In genomic region chr12:83213879-83214341, GRCm38 (mm10) we compare ENCODE assay signal across 12 mouse cellular contexts.
A peak's percentile ranks its signal among the peaks of the same experiment; 100 is the strongest.
DNase-seq lines count a peak whose midpoint lies in the region; ATAC-seq and TF ChIP-seq lines count a peak whose summit lies in the region.
"Had no signal": no experiment of that assay in that cellular context is flagged by ENCODE, and none has a peak within 500 bp of the region (broad histone marks: within the 10 kb centered on the region; RNA-seq: fewer than 3 reads in every experiment).

No protein-coding gene starts in this region.

- H3K4me3 ChIP-seq in heart, adult 2 months, result no peak overlapping the region
- no peak overlapping the region for H3K4me3 ChIP-seq in lung, embryonic 14.5 days (ENCODE audit: low read depth, low read length)
- no peak overlapping the region for H3K4me3 ChIP-seq in lung, adult 2 months (replicated peaks; ENCODE audit: extremely low read depth, low read depth, low read length)
- no peak overlapping the region for H3K4me3 ChIP-seq in neural tube, embryonic 14.5 days (ENCODE audit: low read depth, low read length)
- H3K4me3 ChIP-seq: embryonic facial prominence, embryonic 15.5 days; liver, embryonic 12.5 days had no signal

- DNase-seq in heart, adult 2 months, result peak in 1 of 2 experiments; percentile 28
- DNase-seq in heart, adult 11 months, result no peak
- DNase-seq in lung, embryonic 14.5 days, result peak; percentile 12
- DNase-seq in lung, adult 2 months, result no peak
- DNase-seq in heart, postnatal 4 days, result peak; percentile 31
- no peak for DNase-seq in adrenal gland, adult 8-10 months
- DNase-seq in right cerebral cortex, postnatal 14 days, result no peak

- peak; percentile 46 for TF ChIP-seq CTCF in heart, adult 2 months (IDR thresholded peaks at IDR 0.05)
- TF ChIP-seq CTCF in lung, embryonic 14.5 days (IDR thresholded peaks at IDR 0.05; ENCODE audit: low read depth), result peak; percentile 35; the same call in 1 of the 2 replicates
- TF ChIP-seq CTCF in lung, adult 2 months (IDR thresholded peaks at IDR 0.05; ENCODE audit: insufficient read depth, low read length), result no peak

- H3K27ac ChIP-seq in heart, adult 2 months, result no peak overlapping the region
- H3K27ac ChIP-seq in lung, embryonic 14.5 days (ENCODE audit: low read depth), result no peak overlapping the region
- H3K27ac ChIP-seq in neural tube, embryonic 14.5 days (ENCODE audit: low read depth, low read length), result no peak overlapping the region
- H3K27ac ChIP-seq: embryonic facial prominence, embryonic 15.5 days; liver, embryonic 12.5 days had no signal

- no peaks in the 10 kb centered on the region for H3K27me3 ChIP-seq in heart, adult 2 months (ENCODE audit: control insufficient read depth, insufficient read depth, low read length)
- H3K27me3 ChIP-seq in lung, embryonic 14.5 days (ENCODE audit: insufficient read depth, low read length), result no peaks in the 10 kb centered on the region
- no peaks in the 10 kb centered on the region for H3K27me3 ChIP-seq in neural tube, embryonic 14.5 days (ENCODE audit: control insufficient read depth, insufficient read depth, low read length)
- H3K27me3 ChIP-seq: CH12.LX; embryonic facial prominence, embryonic 15.5 days; liver, embryonic 12.5 days had no signal

- TF ChIP-seq POLR2A in heart, adult 2 months (IDR thresholded peaks at IDR 0.05; ENCODE audit: insufficient read depth, low read depth, low read length), result no peak
- TF ChIP-seq POLR2A in lung, adult 2 months (IDR thresholded peaks at IDR 0.05; ENCODE audit: borderline replicate concordance, extremely low read depth, low read depth, low read length), result no peak

- intact Hi-C loops in heart, adult 2 months (cut with DNase I), result loop anchor here (5.0 kb wide), 1 partner anchor 288 kb away; no protein-coding TSS in a partner anchor

- TF ChIP-seq EP300 in heart, adult 2 months (IDR thresholded peaks at IDR 0.05; ENCODE audit: insufficient read depth, low read depth, low read length), result no peak

- no peaks in the 10 kb centered on the region for H3K79me2 ChIP-seq in heart, adult 2 months (replicated peaks; ENCODE audit: control insufficient read depth, insufficient read depth, low read length)

- H3K4me1 ChIP-seq in heart, adult 2 months (ENCODE audit: control insufficient read depth, insufficient read depth, low read length), result peaks cover 3% of the 10 kb centered on the region
- no peaks in the 10 kb centered on the region for H3K4me1 ChIP-seq in lung, embryonic 14.5 days (ENCODE audit: insufficient read depth)
- no peaks in the 10 kb centered on the region for H3K4me1 ChIP-seq in lung, adult 2 months (ENCODE audit: control insufficient read depth, insufficient read depth, low read length)
- peaks cover 11% of the 10 kb centered on the region for H3K4me1 ChIP-seq in neural tube, embryonic 14.5 days (ENCODE audit: control insufficient read depth, insufficient read depth, low read length)

- no peak overlapping the region for H3K4me2 ChIP-seq in lung, embryonic 14.5 days
- H3K4me2 ChIP-seq in neural tube, embryonic 14.5 days (ENCODE audit: low read depth, low read length), result no peak overlapping the region
- H3K4me2 ChIP-seq: embryonic facial prominence, embryonic 15.5 days; liver, embryonic 12.5 days had no signal

- H3K36me3 ChIP-seq in heart, adult 2 months (ENCODE audit: control insufficient read depth, insufficient read depth, low read length), result no peaks in the 10 kb centered on the region
- H3K36me3 ChIP-seq in lung, embryonic 14.5 days (ENCODE audit: insufficient read depth), result no peaks in the 10 kb centered on the region
- H3K36me3 ChIP-seq in neural tube, embryonic 14.5 days (ENCODE audit: control insufficient read depth, insufficient read depth, low read length), result no peaks in the 10 kb centered on the region
- H3K36me3 ChIP-seq: embryonic facial prominence, embryonic 15.5 days; liver, embryonic 12.5 days had no signal

- WGBS in heart, adult 2 months, result 41% methylated on average over 6 of the region's 6 CpGs
- WGBS in lung, embryonic 14.5 days, result 54% methylated on average over 6 of the region's 6 CpGs
- WGBS in lung, adult 2 months, result 67% methylated on average over 6 of the region's 6 CpGs
- 20% methylated on average over 6 of the region's 6 CpGs for WGBS in neural tube, embryonic 14.5 days

- H3K9me3 ChIP-seq in lung, embryonic 14.5 days (ENCODE audit: low read depth, low read length), result no peaks in the 10 kb centered on the region
- H3K9me3 ChIP-seq in neural tube, embryonic 14.5 days (ENCODE audit: control insufficient read depth, low read length), result no peaks in the 10 kb centered on the region
- H3K9me3 ChIP-seq: embryonic facial prominence, embryonic 15.5 days; liver, embryonic 12.5 days had no signal

- ATAC-seq in lung, embryonic 14.5 days (ENCODE audit: insufficient read depth), result no peak
- ATAC-seq in neural tube, embryonic 14.5 days (ENCODE audit: low read depth), result peak; percentile 61; the same call in 1 of the 2 replicates
- ATAC-seq: inflammation-experienced regulatory T-cells, adult 6 months; liver, embryonic 12.5 days had no signal

- H3K9ac ChIP-seq in heart, adult 2 months (ENCODE audit: low read depth, low read length), result no peak overlapping the region
- no peak overlapping the region for H3K9ac ChIP-seq in lung, embryonic 14.5 days
- H3K9ac ChIP-seq in neural tube, embryonic 14.5 days (replicated peaks; ENCODE audit: low read depth, low read length), result no peak overlapping the region
- H3K9ac ChIP-seq: embryonic facial prominence, embryonic 15.5 days; liver, embryonic 12.5 days had no signal

Comparison
In these comparisons a context has a peak if more than half of its experiments do, and no peak if none do; other contexts are left out.
1. DNase-seq: peak in lung, embryonic 14.5 days (single experiment) and heart, postnatal 4 days (single experiment); none in heart, adult 11 months (single experiment), lung, adult 2 months (single experiment), adrenal gland, adult 8-10 months (single experiment) and right cerebral cortex, postnatal 14 days (single experiment).